24 mouse cellular contexts compared by ENCODE assay signal in the genomic region with DNA sequence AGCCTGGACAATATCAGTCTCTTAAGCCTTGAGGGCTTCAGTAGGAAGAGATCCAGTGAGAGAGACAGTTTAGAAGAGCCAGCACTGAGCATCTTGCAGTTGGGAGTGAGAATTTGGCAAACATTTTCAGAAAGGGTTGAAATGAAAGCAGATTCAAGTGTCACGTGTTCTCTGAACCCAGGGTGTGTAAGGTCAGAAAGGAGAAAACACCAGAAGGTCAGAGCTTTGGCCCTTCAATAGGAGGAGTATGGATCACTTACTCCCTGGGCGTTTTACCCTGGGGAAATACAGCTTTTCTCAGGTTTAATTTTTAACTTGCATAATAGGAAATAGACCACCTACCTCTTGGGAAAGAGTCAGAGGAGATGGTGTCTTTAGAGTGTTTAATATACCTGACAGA.
DNase-seq lines count a peak whose midpoint lies in the region; ATAC-seq and TF ChIP-seq lines count a peak whose summit lies in the region.
"Had no signal": no experiment of that assay in that cellular context is flagged by ENCODE, and none has a peak within 500 bp of the region (broad histone marks: within the 10 kb centered on the region; RNA-seq: fewer than 3 reads in every experiment).

No protein-coding gene starts in this region.

- DNase-seq in kidney, adult 2 months, result peak; percentile 5
- peak; percentile 76 for DNase-seq in liver, adult 2 months (ENCODE audit: extremely low read depth, low read depth, low spot score)
- no peak for DNase-seq in liver, postnatal 0 days
- no peak for DNase-seq in right cerebral cortex, postnatal 36 days (ENCODE audit: low spot score in 2 of 2)
- DNase-seq: adrenal gland, adult 8-10 months; adrenal gland, postnatal 14 days; adrenal gland, postnatal 36 days; B cell, adult 2 months; cerebellum, adult 11-12 months; cerebellum, adult 2 months; cerebellum, adult 9-10 months; cerebellum, postnatal 10 days; cerebellum, postnatal 25 days had no signal

- no peaks in the 10 kb centered on the region for H3K27me3 ChIP-seq in kidney, adult 2 months (replicated peaks; ENCODE audit: control insufficient read depth, insufficient read depth, low read length)
- H3K27me3 ChIP-seq in kidney, embryonic 14.5 days (ENCODE audit: control insufficient read depth, insufficient read depth, low read length), result no peaks in the 10 kb centered on the region
- no peaks in the 10 kb centered on the region for H3K27me3 ChIP-seq in liver, adult 2 months (ENCODE audit: control insufficient read depth, insufficient read depth, low read length)
- H3K27me3 ChIP-seq in liver, embryonic 12.5 days (replicated peaks), result no peaks in the 10 kb centered on the region
- no peaks in the 10 kb centered on the region for H3K27me3 ChIP-seq in liver, embryonic 15.5 days
- H3K27me3 ChIP-seq in liver, postnatal 0 days (ENCODE audit: insufficient read depth, low read length), result no peaks in the 10 kb centered on the region
- H3K27me3 ChIP-seq: CH12.LX; embryonic facial prominence, embryonic 12.5 days; forebrain, embryonic 13.5 days; Patski had no signal

- no peaks in the 10 kb centered on the region for H3K9me3 ChIP-seq in kidney, embryonic 14.5 days (ENCODE audit: control insufficient read depth, low read length)
- no peaks in the 10 kb centered on the region for H3K9me3 ChIP-seq in liver, embryonic 12.5 days (replicated peaks)
- H3K9me3 ChIP-seq in liver, embryonic 15.5 days (replicated peaks), result no peaks in the 10 kb centered on the region
- no peaks in the 10 kb centered on the region for H3K9me3 ChIP-seq in liver, postnatal 0 days (ENCODE audit: low read length)
- H3K9me3 ChIP-seq: embryonic facial prominence, embryonic 10.5 days; embryonic facial prominence, embryonic 12.5 days; forebrain, embryonic 13.5 days had no signal

- H3K36me3 ChIP-seq in kidney, adult 2 months (ENCODE audit: control insufficient read depth, insufficient read depth, low read length), result no peaks in the 10 kb centered on the region
- no peaks in the 10 kb centered on the region for H3K36me3 ChIP-seq in kidney, embryonic 14.5 days (ENCODE audit: control insufficient read depth, insufficient read depth, low read length)
- no peaks in the 10 kb centered on the region for H3K36me3 ChIP-seq in liver, adult 2 months (ENCODE audit: control insufficient read depth, insufficient read depth, low read length)
- no peaks in the 10 kb centered on the region for H3K36me3 ChIP-seq in liver, embryonic 12.5 days
- H3K36me3 ChIP-seq in liver, embryonic 15.5 days (replicated peaks), result no peaks in the 10 kb centered on the region
- H3K36me3 ChIP-seq in liver, postnatal 0 days (replicated peaks; ENCODE audit: insufficient read depth, low read length), result no peaks in the 10 kb centered on the region
- H3K36me3 ChIP-seq: embryonic facial prominence, embryonic 12.5 days; G1E had no signal

- no peak overlapping the region for H3K9ac ChIP-seq in kidney, embryonic 14.5 days (ENCODE audit: low read depth, low read length)
- H3K9ac ChIP-seq in liver, adult 2 months (ENCODE audit: low read depth, low read length), result no peak overlapping the region
- no peak overlapping the region for H3K9ac ChIP-seq in liver, embryonic 12.5 days
- no peak overlapping the region for H3K9ac ChIP-seq in liver, embryonic 15.5 days
- H3K9ac ChIP-seq in liver, postnatal 0 days (replicated peaks), result no peak overlapping the region
- H3K9ac ChIP-seq: embryonic facial prominence, embryonic 12.5 days; forebrain, embryonic 13.5 days had no signal

- no peak overlapping the region for H3K4me2 ChIP-seq in kidney, embryonic 14.5 days (replicated peaks; ENCODE audit: low read depth, low read length)
- H3K4me2 ChIP-seq in liver, embryonic 12.5 days, result no peak overlapping the region
- no peak overlapping the region for H3K4me2 ChIP-seq in liver, embryonic 15.5 days
- H3K4me2 ChIP-seq in liver, postnatal 0 days (ENCODE audit: low read depth, low read length), result no peak overlapping the region
- H3K4me2 ChIP-seq: embryonic facial prominence, embryonic 12.5 days; forebrain, embryonic 13.5 days had no signal

- 43% methylated on average over 2 of the region's 2 CpGs for WGBS in kidney, adult 2 months
- 37% methylated on average over 2 of the region's 2 CpGs for WGBS in kidney, embryonic 14.5 days
- WGBS in liver, adult 2 months, result 23% methylated on average over 2 of the region's 2 CpGs
- 52% methylated on average over 2 of the region's 2 CpGs for whole genome bisulfite sequencing in liver, embryonic 12.5 days (ENCODE audit: insufficient replicate concordance)
- WGBS in liver, embryonic 15.5 days (ENCODE audit: insufficient replicate concordance), result 48% methylated on average over 2 of the region's 2 CpGs
- WGBS in liver, postnatal 0 days (ENCODE audit: insufficient replicate concordance), result 52% methylated on average over 2 of the region's 2 CpGs

- TF ChIP-seq EP300 in liver, postnatal 0 days (IDR thresholded peaks at IDR 0.05; ENCODE audit: low read depth), result no peak

- H3K27ac ChIP-seq in kidney, adult 2 months (ENCODE audit: insufficient read depth, low read depth, low read length), result no peak overlapping the region
- H3K27ac ChIP-seq in kidney, embryonic 14.5 days (ENCODE audit: low read depth, low read length), result no peak overlapping the region
- H3K27ac ChIP-seq in liver, adult 2 months (replicated peaks; ENCODE audit: insufficient read depth, low read depth, low read length), result 0 out of 2 replicates have a peak overlapping the region, but pooled peaks have one; percentile 19
- no peak overlapping the region for H3K27ac ChIP-seq in liver, embryonic 12.5 days
- H3K27ac ChIP-seq in liver, embryonic 15.5 days (replicated peaks), result no peak overlapping the region
- 0 out of 2 replicates have a peak overlapping the region, but pooled peaks have one; percentile 1 for H3K27ac ChIP-seq in liver, postnatal 0 days (ENCODE audit: low read depth)
- H3K27ac ChIP-seq: embryonic facial prominence, embryonic 10.5 days; embryonic facial prominence, embryonic 12.5 days; forebrain, embryonic 13.5 days had no signal

- H3K4me1 ChIP-seq in kidney, adult 2 months (ENCODE audit: control insufficient read depth, insufficient read depth, low read length), result no peaks in the 10 kb centered on the region; the same call in 1 of the 2 replicates
- peaks cover 21% of the 10 kb centered on the region; the same call in 1 of the 2 replicates for H3K4me1 ChIP-seq in kidney, embryonic 14.5 days (ENCODE audit: control insufficient read depth, insufficient read depth, low read length)
- peaks cover 2% of the 10 kb centered on the region for H3K4me1 ChIP-seq in liver, adult 2 months (ENCODE audit: control insufficient read depth, insufficient read depth, low read length)
- peaks cover 15% of the 10 kb centered on the region; the same call in 1 of the 2 replicates for H3K4me1 ChIP-seq in liver, embryonic 12.5 days
- no peaks in the 10 kb centered on the region; the same call in 1 of the 2 replicates for H3K4me1 ChIP-seq in liver, embryonic 15.5 days (replicated peaks)
- peaks cover 3% of the 10 kb centered on the region; the same call in 1 of the 2 replicates for H3K4me1 ChIP-seq in liver, postnatal 0 days (ENCODE audit: insufficient read depth)

- no peak for TF ChIP-seq CTCF in kidney, adult 2 months (conservative IDR thresholded peaks at IDR 0.05; ENCODE audit: insufficient read depth, insufficient read length, low read depth, low read length)
- TF ChIP-seq CTCF in liver, adult 2 months (IDR thresholded peaks at IDR 0.05; ENCODE audit: low read depth, low read length), result no peak
- no peak for TF ChIP-seq CTCF in liver, postnatal 0 days (IDR thresholded peaks at IDR 0.05; ENCODE audit: low read depth)

- TF ChIP-seq POLR2A in kidney, adult 2 months (IDR thresholded peaks at IDR 0.05; ENCODE audit: low read depth, low read length), result no peak
- TF ChIP-seq POLR2A in liver, adult 2 months (IDR thresholded peaks at IDR 0.05; ENCODE audit: extremely low read depth, insufficient read depth, low read length), result no peak

- ATAC-seq in kidney, embryonic 14.5 days (ENCODE audit: low FRiP score, low TSS enrichment), result no peak
- no peak for ATAC-seq in liver, embryonic 12.5 days
- peak; percentile 23; the same call in 1 of the 2 replicates for ATAC-seq in liver, embryonic 15.5 days (ENCODE audit: insufficient read depth)
- ATAC-seq in liver, postnatal 0 days, result peak; percentile 55; the same call in 1 of the 2 replicates
- ATAC-seq: activated CD4-positive, CD25-positive, alpha-beta regulatory T cell, adult 4 months; CD4-positive, CD25-positive, alpha-beta regulatory T cell, adult 4 months; forebrain, embryonic 13.5 days; Patski had no signal

- H3K79me2 ChIP-seq in liver, adult 2 months (ENCODE audit: control insufficient read depth, insufficient read depth, low read length), result no peaks in the 10 kb centered on the region

- no peak overlapping the region for H3K4me3 ChIP-seq in kidney, adult 2 months (ENCODE audit: insufficient read depth, low read depth, low read length)
- no peak overlapping the region for H3K4me3 ChIP-seq in kidney, embryonic 14.5 days (ENCODE audit: low read length)
- no peak overlapping the region for H3K4me3 ChIP-seq in liver, adult 2 months (ENCODE audit: insufficient read depth, low read depth, low read length)
- H3K4me3 ChIP-seq in liver, embryonic 12.5 days, result no peak overlapping the region
- no peak overlapping the region for H3K4me3 ChIP-seq in liver, embryonic 15.5 days (replicated peaks)
- no peak overlapping the region for H3K4me3 ChIP-seq in liver, postnatal 0 days (ENCODE audit: low read depth, low read length)
- H3K4me3 ChIP-seq: embryonic facial prominence, embryonic 10.5 days; embryonic facial prominence, embryonic 12.5 days; forebrain, embryonic 13.5 days had no signal

Comparison
In these comparisons a context has a peak if more than half of its experiments do, and no peak if none do; other contexts are left out.
1. DNase-seq: peak in kidney, adult 2 months (single experiment) and liver, adult 2 months (single experiment); none in liver, postnatal 0 days (single experiment) and right cerebral cortex, postnatal 36 days (0 of 2).
2. H3K27ac ChIP-seq: peak in liver, adult 2 months (single experiment) and liver, postnatal 0 days (single experiment); none in kidney, adult 2 months (single experiment), kidney, embryonic 14.5 days (single experiment), liver, embryonic 12.5 days (single experiment) and liver, embryonic 15.5 days (single experiment).
3. ATAC-seq: peak in liver, embryonic 15.5 days (single experiment) and liver, postnatal 0 days (single experiment); none in kidney, embryonic 14.5 days (single experiment) and liver, embryonic 12.5 days (single experiment).